Mouse (Mus musculus) Muller cell, postnatal 12 days (primary cell): ENCODE measurements around the gene Thra.

Source experiments
- DNase-seq: peaks from one replicate; pipeline ENCODE4 v3.0.0-alpha.2; 2015; ENCODE audit errors: inconsistent ontology term

The Thra gene

DNA sequence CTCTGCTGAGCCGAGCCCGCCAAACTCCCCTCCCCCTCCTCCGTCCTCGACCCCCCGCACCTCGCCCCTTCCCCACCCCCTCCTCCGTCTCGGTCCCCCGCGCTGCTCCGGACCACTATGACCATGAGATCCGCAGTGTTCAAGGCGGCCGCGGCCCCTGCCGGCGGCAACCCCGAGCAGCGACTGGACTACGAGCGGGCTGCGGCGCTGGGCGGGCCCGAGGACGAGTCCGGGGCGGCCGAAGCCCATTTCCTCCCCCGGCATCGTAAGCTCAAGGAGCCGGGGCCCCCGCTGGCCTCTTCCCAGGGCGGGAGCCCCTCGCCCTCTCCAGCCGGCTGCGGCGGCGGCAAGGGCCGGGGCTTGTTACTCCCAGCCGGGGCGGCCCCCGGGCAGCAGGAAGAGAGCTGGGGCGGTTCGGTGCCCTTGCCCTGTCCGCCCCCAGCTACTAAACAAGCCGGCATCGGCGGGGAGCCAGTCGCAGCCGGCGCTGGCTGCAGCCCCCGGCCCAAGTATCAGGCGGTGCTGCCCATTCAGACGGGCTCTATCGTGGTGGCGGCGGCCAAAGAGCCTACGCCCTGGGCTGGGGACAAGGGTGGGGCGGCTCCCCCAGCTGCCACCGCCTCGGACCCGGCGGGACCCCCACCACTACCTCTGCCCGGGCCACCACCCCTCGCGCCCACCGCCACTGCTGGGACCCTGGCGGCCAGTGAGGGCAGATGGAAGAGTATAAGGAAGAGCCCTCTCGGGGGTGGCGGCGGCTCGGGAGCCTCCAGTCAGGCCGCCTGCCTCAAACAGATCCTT, 55.5 kb downstream of the Thra start:
- DNase-seq = peak; percentile 59

DNA sequence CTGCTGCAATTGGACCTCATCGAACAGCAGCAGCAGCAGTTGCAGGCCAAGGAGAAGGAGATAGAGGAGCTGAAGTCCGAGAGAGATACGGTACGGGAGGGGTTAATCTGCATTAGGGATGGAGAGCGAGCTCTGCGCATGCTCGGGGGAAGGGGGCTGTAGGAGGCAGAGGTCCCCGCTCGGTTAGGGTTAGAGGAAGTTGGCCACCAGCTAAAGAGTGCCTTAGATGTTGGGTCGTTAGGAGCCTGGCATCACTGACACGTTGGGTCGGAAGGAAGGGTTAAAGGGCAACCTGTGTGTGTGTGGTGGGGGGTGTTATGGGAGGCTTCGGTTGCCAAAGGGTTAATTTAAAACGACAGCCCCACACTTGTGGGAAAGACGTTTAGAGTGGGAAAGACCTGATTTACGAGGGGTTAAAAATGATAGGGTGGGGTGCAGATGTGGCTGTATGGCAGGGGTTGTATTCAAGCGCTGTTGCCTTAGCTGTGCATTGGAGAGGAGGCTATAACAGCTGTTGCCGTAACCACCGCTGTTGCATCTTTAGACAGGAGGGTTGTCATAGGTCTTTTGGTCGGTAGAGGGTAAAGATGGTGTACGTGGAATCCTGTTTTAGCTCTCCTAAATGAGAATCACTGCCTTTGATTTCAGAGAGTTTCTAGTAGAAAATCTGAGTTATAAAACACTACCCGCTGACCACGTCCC, 56.2 kb downstream of the Thra start:
- DNase-seq = peak; percentile 70

DNA sequence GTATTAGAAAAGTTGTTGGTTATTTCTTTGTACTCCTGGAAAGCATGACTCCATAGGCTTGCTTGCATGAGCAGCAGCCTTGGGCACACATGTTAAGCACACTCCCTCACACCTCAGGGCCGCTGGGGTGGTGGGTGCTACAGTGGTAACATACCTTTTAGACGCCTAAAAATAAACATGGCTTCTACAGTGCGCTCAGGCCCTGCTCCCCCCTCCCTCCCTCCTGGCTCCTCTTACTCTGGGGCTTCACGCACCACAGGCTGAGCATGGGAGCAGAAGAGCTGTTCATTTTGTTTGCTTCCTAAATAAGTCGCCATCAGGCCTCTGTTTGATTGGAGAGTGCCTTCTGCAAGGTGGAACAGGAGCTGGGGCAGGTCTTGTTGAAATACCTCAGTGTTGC, 56.9 kb downstream of the Thra start:
- peak; percentile 24 for DNase-seq

DNA sequence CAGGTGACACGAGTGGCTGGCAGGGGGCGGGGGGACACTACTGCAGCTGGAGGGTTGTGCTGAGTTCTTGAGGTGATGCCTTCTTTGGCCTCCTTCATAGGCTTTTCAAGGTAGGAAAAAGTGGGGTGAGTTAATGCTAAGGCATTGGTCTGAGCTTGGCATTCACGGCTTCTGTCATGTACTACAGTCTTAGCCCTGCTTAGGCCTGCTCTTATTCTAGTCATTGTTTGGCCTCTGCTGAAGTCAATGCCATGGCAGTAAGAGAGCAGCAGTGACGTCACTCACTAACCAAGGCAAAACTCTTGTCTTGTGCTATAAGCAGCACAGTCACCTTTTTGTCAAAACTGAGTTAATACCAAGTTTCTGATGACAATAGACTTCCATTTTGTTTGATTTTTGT, 57.5 kb downstream of the Thra start:
- peak; percentile 6 for DNase-seq

DNA sequence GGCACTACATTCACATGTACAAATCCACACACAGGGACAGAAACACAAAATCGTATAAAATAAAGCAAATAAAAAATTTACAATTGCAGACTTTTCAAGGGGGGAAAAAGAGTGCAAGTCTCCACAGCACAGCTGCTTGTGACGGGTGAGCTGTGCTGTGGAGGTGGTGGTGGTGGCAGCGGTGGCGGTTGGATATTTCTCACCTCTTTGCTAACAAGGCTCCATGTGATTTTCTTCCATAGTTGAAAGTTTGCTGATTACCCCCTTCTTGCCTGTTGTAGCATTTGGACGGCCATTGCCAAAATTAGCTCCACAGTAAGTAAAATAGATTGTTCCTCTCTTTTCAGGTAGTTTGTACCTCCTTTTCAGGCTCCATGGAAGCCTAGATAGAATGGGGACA, 64.2 kb downstream of the Thra start, which contains the start of gene Casc3:
Casc3 (plus strand) TSS at position 301 of the 400 bp plus-strand sequence.
- no peak for DNase-seq

DNA sequence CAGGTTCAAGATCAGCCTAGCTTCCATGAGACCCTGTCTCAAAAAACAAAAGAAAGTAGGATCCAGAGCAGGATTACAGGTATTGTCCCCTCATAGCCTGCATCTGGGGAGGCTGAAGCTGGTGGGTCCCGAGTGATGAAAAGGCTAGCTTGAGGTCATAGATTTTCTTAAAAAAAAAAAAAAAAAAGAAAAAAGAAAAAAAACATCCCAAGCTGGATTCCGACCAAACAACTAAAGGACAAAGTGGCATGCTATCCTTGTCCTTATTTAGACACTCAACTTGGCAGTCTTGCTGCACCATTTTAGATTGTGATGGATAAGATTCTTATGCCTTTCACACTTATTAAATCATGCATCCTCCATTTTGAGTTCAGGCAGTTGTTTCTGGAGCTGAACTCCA, 68.0 kb downstream of the Thra start:
- no peak for DNase-seq

DNA sequence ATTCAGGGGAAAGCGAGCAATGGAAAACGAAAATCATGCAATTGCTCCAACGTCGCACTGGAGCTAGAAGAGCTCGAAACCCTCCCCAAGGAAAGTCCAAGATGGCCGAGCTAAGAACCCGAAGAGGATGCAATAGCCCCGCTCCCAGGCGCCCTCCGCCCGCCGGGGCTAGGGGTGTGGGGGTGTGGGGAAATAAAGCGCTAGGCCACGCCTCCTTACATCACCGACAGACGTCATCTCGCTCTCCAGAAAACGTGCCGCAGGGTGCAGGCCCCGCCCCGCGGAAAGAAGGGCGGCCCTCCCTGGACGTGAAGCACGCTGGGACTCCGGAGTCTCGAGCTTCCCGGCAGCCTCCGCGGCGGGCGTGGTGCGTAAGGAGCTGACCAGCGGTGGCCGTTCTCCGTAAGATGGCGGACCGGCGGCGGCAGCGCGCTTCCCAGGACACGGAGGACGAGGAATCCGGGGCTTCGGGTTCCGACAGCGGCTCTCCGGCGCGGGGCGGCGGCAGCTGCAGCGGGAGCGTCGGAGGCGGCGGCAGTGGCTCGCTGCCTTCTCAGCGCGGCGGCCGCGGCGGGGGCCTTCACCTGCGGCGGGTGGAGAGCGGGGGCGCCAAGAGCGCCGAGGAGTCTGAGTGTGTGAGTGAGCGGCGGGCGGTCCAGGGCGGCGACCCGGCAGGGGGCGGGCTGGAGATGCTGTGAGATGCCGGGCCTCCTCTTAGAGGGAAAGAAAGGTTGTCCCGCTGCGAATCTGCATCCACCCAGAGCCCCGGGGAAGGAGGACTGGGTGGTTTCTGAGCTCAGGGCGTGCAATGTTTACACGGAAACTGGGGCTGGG, 69.2 kb downstream of the Thra start:
- peak; percentile 99 for DNase-seq

DNA sequence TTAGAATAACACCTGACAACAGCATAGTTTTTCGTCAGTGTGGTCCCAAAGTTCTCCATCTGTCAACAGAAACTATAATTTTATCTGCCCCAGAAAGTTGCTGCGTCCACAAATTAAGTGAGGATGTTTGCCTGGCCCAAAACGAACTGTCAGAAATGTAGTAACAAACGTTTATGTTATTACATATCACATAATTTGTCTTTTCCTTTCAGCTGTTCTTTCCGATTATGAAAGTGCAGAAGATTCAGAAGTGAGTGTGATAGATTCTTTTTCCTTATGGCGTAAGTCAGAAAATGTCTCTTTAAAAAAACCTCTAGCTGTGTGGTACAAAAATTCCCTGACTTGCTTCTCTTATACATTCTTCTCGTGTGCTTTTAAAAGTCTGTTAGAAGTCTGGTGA, 70.2 kb downstream of the Thra start:
- DNase-seq = no peak

DNA sequence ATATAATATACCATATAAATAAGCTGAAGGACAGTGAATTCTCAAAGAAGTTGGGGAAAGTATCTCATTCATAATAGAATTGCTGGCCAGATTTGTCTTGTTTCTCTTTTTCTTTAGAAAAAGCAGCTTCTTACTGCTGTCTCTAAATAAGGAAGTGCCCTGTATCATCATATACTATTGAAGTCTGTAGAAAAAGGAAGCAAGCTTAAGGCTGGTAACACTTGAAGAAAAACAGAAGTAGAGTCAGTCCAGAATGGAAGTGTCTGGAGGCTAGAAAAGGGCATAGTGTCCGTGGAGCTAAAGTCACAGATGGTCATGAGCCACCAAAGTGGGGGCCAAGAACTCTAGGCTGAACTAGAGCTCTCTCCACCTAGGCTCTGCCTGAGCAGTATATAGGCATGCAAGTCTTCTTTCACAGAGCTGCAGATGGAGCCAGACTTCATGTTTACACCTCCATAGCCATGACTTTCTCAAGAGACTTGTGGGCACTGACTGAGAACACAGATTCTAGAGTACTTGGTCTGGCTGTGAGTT, 76.3 kb downstream of the Thra start:
- no peak for DNase-seq
